Mouse (Mus musculus): ENCODE measurements around the gene Txn1.

- TF ChIP-seq CTCF (conservative IDR thresholded peaks at IDR 0.05; ENCODE audit: insufficient read depth, insufficient read length, low read depth, low read length) (no peak), POLR2A (IDR thresholded peaks at IDR 0.05; ENCODE audit: low read depth, low read length) (no peak)
Observed at GRCm38 (mm10) chr4:57915216-57915965, 40.8 kb downstream of the Txn1 start.
